Mouse (Mus musculus): ENCODE results near the gene St5.

GRCm38 (mm10) chr7:109686585-109687128 lies 16.7 kb downstream of the St5 start:
- TF ChIP-seq POLR2A (IDR thresholded peaks at IDR 0.05; ENCODE audit: control insufficient read depth in 1 of 2, insufficient read depth in 1 of 2, low read depth in 1 of 2, low read length in 2 of 2, poor library complexity in 1 of 2) (no peak), MAX (IDR thresholded peaks at IDR 0.05; ENCODE audit: low read length) (no peak), TAL1 (IDR thresholded peaks at IDR 0.05; ENCODE audit: low read length) (no peak)
